Mouse (Mus musculus): ENCODE measurements around the gene Rnase9. TPM values are rescaled to one million over a fixed set of nuclear protein-coding genes. Genes with fewer than 3 reads are reported as not detected.

The Rnase9 gene
- polyA plus RNA-seq, 1 experiment from 2014 or later = not detected

- Histone ChIP-seq H3K4me2 (ENCODE audit: low read depth, low read length) (peak overlapping the region; percentile 83), H3K4me1 (ENCODE audit: control insufficient read depth, insufficient read depth, low read length) (peaks cover 9% of the 10 kb centered on the region), H3K9ac (ENCODE audit: low read length) (0 out of 2 replicates have a peak overlapping the region, but pooled peaks have one; percentile 14), H3K9me3 (replicated peaks; ENCODE audit: control insufficient read depth, low read length) (no peaks in the 10 kb centered on the region), H3K27ac (ENCODE audit: low read length) (no peak overlapping the region), H3K27me3 (ENCODE audit: control insufficient read depth, insufficient read depth, low read length) (no peaks in the 10 kb centered on the region; the same call in 1 of the 2 replicates), H3K4me3 (replicated peaks; ENCODE audit: low read length) (peak overlapping the region; percentile 64), H3K36me3 (ENCODE audit: control insufficient read depth, insufficient read depth, low read length) (no peaks in the 10 kb centered on the region)
- ATAC-seq (ENCODE audit: insufficient read depth, low FRiP score) = no peak
- 12% methylated on average over 7 of the region's 7 CpGs for WGBS
These were observed 42.1 kb upstream of the Rnase9 start for GRCm38 (mm10) chr14:51083805-51084204.

GRCm38 (mm10) chr14:51082599-51083581 lies 41.2 kb upstream of the Rnase9 start:
- H3K4me1 ChIP-seq (ENCODE audit: control insufficient read depth, insufficient read depth, low read length) = peaks cover 9% of the 10 kb centered on the region
- peak overlapping the region; percentile 64 for H3K4me3 ChIP-seq (replicated peaks; ENCODE audit: low read length)
- no peaks in the 10 kb centered on the region for H3K36me3 ChIP-seq (ENCODE audit: control insufficient read depth, insufficient read depth, low read length)
- peak overlapping the region; percentile 76 for H3K9ac ChIP-seq (ENCODE audit: low read length)
- ATAC-seq (ENCODE audit: insufficient read depth, low FRiP score) = peak; percentile 50; the same call in 1 of the 2 replicates
- peak overlapping the region; percentile 83 for H3K4me2 ChIP-seq (ENCODE audit: low read depth, low read length)
- WGBS = 3% methylated on average over 40 of the region's 40 CpGs
- no peak overlapping the region for H3K27ac ChIP-seq (ENCODE audit: low read length)
- H3K27me3 ChIP-seq (ENCODE audit: control insufficient read depth, insufficient read depth, low read length) = no peaks in the 10 kb centered on the region; the same call in 1 of the 2 replicates
- H3K9me3 ChIP-seq (replicated peaks; ENCODE audit: control insufficient read depth, low read length) = no peaks in the 10 kb centered on the region

- peak; percentile 70; the same call in 1 of the 2 replicates for ATAC-seq (ENCODE audit: insufficient read depth, low FRiP score)
- peaks cover 9% of the 10 kb centered on the region for H3K4me1 ChIP-seq (ENCODE audit: control insufficient read depth, insufficient read depth, low read length)
- no peak overlapping the region for H3K4me3 ChIP-seq (replicated peaks; ENCODE audit: low read length)
- H3K36me3 ChIP-seq (ENCODE audit: control insufficient read depth, insufficient read depth, low read length) = no peaks in the 10 kb centered on the region
- no peaks in the 10 kb centered on the region; the same call in 1 of the 2 replicates for H3K27me3 ChIP-seq (ENCODE audit: control insufficient read depth, insufficient read depth, low read length)
- 66% methylated on average over 2 of the region's 2 CpGs for WGBS
- H3K9ac ChIP-seq (ENCODE audit: low read length) = no peak overlapping the region
- no peak overlapping the region for H3K4me2 ChIP-seq (ENCODE audit: low read depth, low read length)
- H3K9me3 ChIP-seq (replicated peaks; ENCODE audit: control insufficient read depth, low read length) = no peaks in the 10 kb centered on the region
- no peak overlapping the region for H3K27ac ChIP-seq (ENCODE audit: low read length)
These were observed 39.4 kb upstream of the Rnase9 start for GRCm38 (mm10) chr14:51081035-51081434.

DNA sequence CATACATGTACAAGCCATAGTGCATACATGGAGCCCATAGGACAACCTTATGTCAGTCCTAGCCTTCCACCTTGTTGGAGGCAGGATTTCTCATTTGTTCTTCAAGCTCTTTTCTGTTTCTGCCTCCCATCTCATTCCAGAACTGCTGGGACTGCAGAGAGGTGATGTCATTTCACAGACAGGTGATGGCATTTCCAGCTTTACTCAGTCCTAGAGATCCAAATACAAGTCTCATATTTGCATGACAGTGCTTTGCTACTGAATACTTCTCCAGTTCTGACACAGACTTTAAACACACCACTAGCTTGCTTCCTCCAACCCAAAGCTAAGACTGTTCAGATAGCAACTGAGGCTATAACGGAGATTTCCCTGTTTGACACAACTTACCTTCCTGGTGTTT lies 37.5 kb upstream of the Rnase9 start:
- no peaks in the 10 kb centered on the region for H3K36me3 ChIP-seq (ENCODE audit: control insufficient read depth, insufficient read depth, low read length)
- H3K27me3 ChIP-seq (ENCODE audit: control insufficient read depth, insufficient read depth, low read length) = no peaks in the 10 kb centered on the region; the same call in 1 of the 2 replicates
- H3K9me3 ChIP-seq (replicated peaks; ENCODE audit: control insufficient read depth, low read length) = no peaks in the 10 kb centered on the region
- peaks cover 9% of the 10 kb centered on the region for H3K4me1 ChIP-seq (ENCODE audit: control insufficient read depth, insufficient read depth, low read length)
- no peak overlapping the region for H3K9ac ChIP-seq (ENCODE audit: low read length)
- no peak overlapping the region for H3K27ac ChIP-seq (ENCODE audit: low read length)
- ATAC-seq (ENCODE audit: insufficient read depth, low FRiP score) = no peak
- 87% methylated on average over 1 of the region's 1 CpGs for WGBS
- H3K4me3 ChIP-seq (replicated peaks; ENCODE audit: low read length) = no peak overlapping the region
- no peak overlapping the region for H3K4me2 ChIP-seq (ENCODE audit: low read depth, low read length)

DNA sequence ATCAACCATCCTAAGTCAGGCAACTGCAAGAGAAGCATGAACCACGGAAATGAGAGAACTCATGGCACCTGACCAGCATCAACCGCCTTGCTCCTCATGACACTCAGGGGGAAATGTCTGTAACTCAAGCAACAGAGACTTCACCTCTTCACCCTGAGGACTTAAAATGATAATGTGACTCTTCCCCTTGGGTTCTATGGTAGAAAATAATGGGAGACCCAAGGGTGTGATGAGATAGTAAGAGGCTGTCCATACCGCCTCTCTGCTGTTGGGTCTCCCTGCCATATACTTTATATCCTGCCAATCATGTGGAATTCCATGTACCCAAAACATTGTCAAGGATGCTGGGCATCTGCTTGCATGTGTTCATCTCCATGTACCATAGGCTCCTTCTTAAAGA lies 32.7 kb upstream of the Rnase9 start, which contains the start of gene Olfr750:
TSS of gene Olfr750 (minus strand) at position 101 of the 400 bp plus-strand sequence.
- no peak within 1 kb of the TSS for H3K9ac ChIP-seq (ENCODE audit: low read length)
- no peaks in the 10 kb centered on the region for H3K36me3 ChIP-seq (ENCODE audit: control insufficient read depth, insufficient read depth, low read length)
- no peaks in the 10 kb centered on the region for H3K27me3 ChIP-seq (ENCODE audit: control insufficient read depth, insufficient read depth, low read length)
- WGBS = 82% methylated on average over 3 of the region's 3 CpGs
- H3K4me3 ChIP-seq (replicated peaks; ENCODE audit: low read length) = no peak within 1 kb of the TSS
- no peak within 1 kb of the TSS for H3K27ac ChIP-seq (ENCODE audit: low read length)
- no peak for ATAC-seq (ENCODE audit: insufficient read depth, low FRiP score)
- H3K4me2 ChIP-seq (ENCODE audit: low read depth, low read length) = no peak within 1 kb of the TSS
- H3K4me1 ChIP-seq (ENCODE audit: control insufficient read depth, insufficient read depth, low read length) = no peaks in the 10 kb centered on the region
- no peaks in the 10 kb centered on the region for H3K9me3 ChIP-seq (replicated peaks; ENCODE audit: control insufficient read depth, low read length)

- Histone ChIP-seq H3K27me3 (ENCODE audit: control insufficient read depth, insufficient read depth, low read length) (no peaks in the 10 kb centered on the region), H3K36me3 (ENCODE audit: control insufficient read depth, insufficient read depth, low read length) (no peaks in the 10 kb centered on the region), H3K9ac (ENCODE audit: low read length) (no peak overlapping the region), H3K4me2 (ENCODE audit: low read depth, low read length) (no peak overlapping the region), H3K9me3 (replicated peaks; ENCODE audit: control insufficient read depth, low read length) (no peaks in the 10 kb centered on the region), H3K4me1 (ENCODE audit: control insufficient read depth, insufficient read depth, low read length) (peaks cover 5% of the 10 kb centered on the region; the same call in 1 of the 2 replicates), H3K27ac (ENCODE audit: low read length) (no peak overlapping the region), H3K4me3 (replicated peaks; ENCODE audit: low read length) (no peak overlapping the region)
- no peak for ATAC-seq (ENCODE audit: insufficient read depth, low FRiP score)
- WGBS = 90% methylated on average over 2 of the region's 2 CpGs
These were observed 27.9 kb upstream of the Rnase9 start for GRCm38 (mm10) chr14:51069617-51070016.

GRCm38 (mm10) chr14:51068956-51069355 lies 27.3 kb upstream of the Rnase9 start:
- Histone ChIP-seq H3K4me1 (ENCODE audit: control insufficient read depth, insufficient read depth, low read length) (peaks cover 5% of the 10 kb centered on the region; the same call in 1 of the 2 replicates), H3K9me3 (replicated peaks; ENCODE audit: control insufficient read depth, low read length) (no peaks in the 10 kb centered on the region), H3K27ac (ENCODE audit: low read length) (0 out of 2 replicates have a peak overlapping the region, but pooled peaks have one; percentile 3), H3K4me2 (ENCODE audit: low read depth, low read length) (no peak overlapping the region), H3K27me3 (ENCODE audit: control insufficient read depth, insufficient read depth, low read length) (no peaks in the 10 kb centered on the region), H3K9ac (ENCODE audit: low read length) (no peak overlapping the region), H3K4me3 (replicated peaks; ENCODE audit: low read length) (no peak overlapping the region), H3K36me3 (ENCODE audit: control insufficient read depth, insufficient read depth, low read length) (no peaks in the 10 kb centered on the region)
- WGBS = 45% methylated on average over 5 of the region's 5 CpGs
- no peak for ATAC-seq (ENCODE audit: insufficient read depth, low FRiP score)

DNA sequence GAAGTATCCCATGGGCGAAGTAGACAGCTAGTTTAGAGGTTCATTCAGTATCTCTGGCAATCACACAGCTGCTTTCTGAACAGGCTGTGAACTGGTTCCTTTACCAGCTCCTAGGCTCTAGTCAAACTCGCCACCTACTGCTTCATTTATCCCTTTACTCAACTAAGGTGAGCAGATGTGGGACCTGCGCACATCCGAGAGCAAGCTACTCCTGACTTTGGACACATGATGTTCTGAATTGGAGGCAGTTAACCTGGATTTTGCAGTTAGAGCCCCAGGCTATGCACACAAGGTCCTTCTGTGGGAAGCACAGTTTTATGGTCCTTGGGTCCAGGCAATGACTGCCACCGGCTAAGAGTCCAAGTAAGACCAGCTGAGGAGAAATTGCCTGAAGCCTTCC lies 19.1 kb upstream of the Rnase9 start:
- WGBS = 89% methylated on average over 5 of the region's 5 CpGs
- no peaks in the 10 kb centered on the region for H3K9me3 ChIP-seq (replicated peaks; ENCODE audit: control insufficient read depth, low read length)
- H3K27me3 ChIP-seq (ENCODE audit: control insufficient read depth, insufficient read depth, low read length) = no peaks in the 10 kb centered on the region
- no peak overlapping the region for H3K4me2 ChIP-seq (ENCODE audit: low read depth, low read length)
- no peak for ATAC-seq (ENCODE audit: insufficient read depth, low FRiP score)
- H3K4me3 ChIP-seq (replicated peaks; ENCODE audit: low read length) = no peak overlapping the region
- no peaks in the 10 kb centered on the region for H3K36me3 ChIP-seq (ENCODE audit: control insufficient read depth, insufficient read depth, low read length)
- no peaks in the 10 kb centered on the region for H3K4me1 ChIP-seq (ENCODE audit: control insufficient read depth, insufficient read depth, low read length)
- H3K27ac ChIP-seq (ENCODE audit: low read length) = no peak overlapping the region
- no peak overlapping the region for H3K9ac ChIP-seq (ENCODE audit: low read length)

GRCm38 (mm10) chr14:51057401-51057831 lies 15.7 kb upstream of the Rnase9 start, which contains the start of gene Rnase12:
Gene Rnase12 (minus strand): TSS chr14:51057661.
- WGBS = 55% methylated on average over 9 of the region's 9 CpGs
- 0 out of 2 replicates have a peak, but pooled peaks cover 4% of the 10 kb centered on the region for H3K4me1 ChIP-seq (ENCODE audit: control insufficient read depth, insufficient read depth, low read length)
- H3K9me3 ChIP-seq (replicated peaks; ENCODE audit: control insufficient read depth, low read length) = no peaks in the 10 kb centered on the region
- peak; percentile 58; the same call in 1 of the 2 replicates for ATAC-seq (ENCODE audit: insufficient read depth, low FRiP score)
- H3K27me3 ChIP-seq (ENCODE audit: control insufficient read depth, insufficient read depth, low read length) = no peaks in the 10 kb centered on the region
- no peak within 1 kb of the TSS for H3K4me2 ChIP-seq (ENCODE audit: low read depth, low read length)
- no peak within 1 kb of the TSS for H3K27ac ChIP-seq (ENCODE audit: low read length)
- no peaks in the 10 kb centered on the region for H3K36me3 ChIP-seq (ENCODE audit: control insufficient read depth, insufficient read depth, low read length)
- H3K9ac ChIP-seq (ENCODE audit: low read length) = no peak within 1 kb of the TSS
- no peak within 1 kb of the TSS for H3K4me3 ChIP-seq (replicated peaks; ENCODE audit: low read length)

All from stomach, embryonic 16.5 days (tissue).